Mouse (Mus musculus) liver, embryonic 18 days (tissue): Measurements from ENCODE around the gene Plek. TPM values are rescaled to one million over a fixed set of nuclear protein-coding genes. Genes with fewer than 3 reads are reported as not detected.

Experiments
- polyA plus RNA-seq: library from polyadenylated mRNA; depleted of rRNA; stranded (reverse); fragments of >200 nt; gene quantifications from 2 replicates; pipeline ENCODE4 v1.2.3, GENCODE M21; 2012; rRNA removed

Plek gene
- polyA plus RNA-seq = 10.5 and 10.7 TPM in 2 replicates

GRCm38 (mm10) chr11:17051545-17052475 is at the start of gene Plek, which contains the start of gene Cnrip1:
Gene Plek, minus strand, starts transcription at chr11:17052381.
Gene Cnrip1, plus strand, starts transcription at chr11:17051586.

GRCm38 (mm10) chr11:16950976-16951760 is 101.0 kb downstream of the Plek start, which contains the start of gene Fbxo48:
Gene Fbxo48, plus strand, starts transcription at chr11:16951375.

Other genes with a start within 250 kb of the Plek start
- 1.4 TPM in 2 replicates for gene Fbxo48, start 101.0 kb downstream of the Plek start, polyA plus RNA-seq
- 4.1 TPM in 2 replicates for gene Cnrip1, start 795 bp downstream of the Plek start, polyA plus RNA-seq
- 14.9 and 15.8 TPM in 2 replicates for gene Ppp3r1, start 106.9 kb upstream of the Plek start, polyA plus RNA-seq
- 5.8 and 6.3 TPM in 2 replicates for gene Wdr92, start 129.7 kb upstream of the Plek start, polyA plus RNA-seq
- 8.5 and 8.8 TPM in 2 replicates for gene Pno1, start 159.2 kb upstream of the Plek start, polyA plus RNA-seq
- gene C1d, start 205.2 kb upstream of the Plek start, polyA plus RNA-seq = 16.3 and 17.6 TPM in 2 replicates